Mouse (Mus musculus): ENCODE measurements around the gene Lrrc27. TPM values are rescaled to one million over a fixed set of nuclear protein-coding genes. Genes with fewer than 3 reads are reported as not detected.

Lrrc27 gene
- polyA plus RNA-seq, 1 experiment from 2014 or later, result 3.3 TPM

- Histone ChIP-seq H3K9ac (no peak overlapping the region), H3K36me3 (no peaks in the 10 kb centered on the region), H3K9me3 (no peaks in the 10 kb centered on the region), H3K4me1 (peaks cover 46% of the 10 kb centered on the region), H3K4me3 (no peak overlapping the region), H3K4me2 (no peak overlapping the region), H3K27ac (replicated peaks) (peak overlapping the region; percentile 6; the same call in 1 of the 2 replicates), H3K27me3 (replicated peaks) (no peaks in the 10 kb centered on the region)
- 73% methylated on average over 1 of the region's 1 CpGs for WGBS
- no peak for ATAC-seq (ENCODE audit: extremely low read depth, insufficient number of reproducible peaks, low FRiP score, low TSS enrichment)
Measured at GRCm38 (mm10) chr7:139224070-139224469, 11.3 kb downstream of the Lrrc27 start.

- H3K4me3 ChIP-seq, result no peak overlapping the region
- ATAC-seq (ENCODE audit: extremely low read depth, insufficient number of reproducible peaks, low FRiP score, low TSS enrichment), result no peak
- no peaks in the 10 kb centered on the region for H3K27me3 ChIP-seq (replicated peaks)
- WGBS, result 44% methylated on average over 8 of the region's 8 CpGs
- no peaks in the 10 kb centered on the region for H3K36me3 ChIP-seq
- H3K27ac ChIP-seq (replicated peaks), result peak overlapping the region; percentile 6
- no peak overlapping the region for H3K9ac ChIP-seq
- no peak overlapping the region for H3K4me2 ChIP-seq
- H3K4me1 ChIP-seq, result peaks cover 46% of the 10 kb centered on the region
- H3K9me3 ChIP-seq, result no peaks in the 10 kb centered on the region
Measured at GRCm38 (mm10) chr7:139224725-139225124, 11.9 kb downstream of the Lrrc27 start.

DNA sequence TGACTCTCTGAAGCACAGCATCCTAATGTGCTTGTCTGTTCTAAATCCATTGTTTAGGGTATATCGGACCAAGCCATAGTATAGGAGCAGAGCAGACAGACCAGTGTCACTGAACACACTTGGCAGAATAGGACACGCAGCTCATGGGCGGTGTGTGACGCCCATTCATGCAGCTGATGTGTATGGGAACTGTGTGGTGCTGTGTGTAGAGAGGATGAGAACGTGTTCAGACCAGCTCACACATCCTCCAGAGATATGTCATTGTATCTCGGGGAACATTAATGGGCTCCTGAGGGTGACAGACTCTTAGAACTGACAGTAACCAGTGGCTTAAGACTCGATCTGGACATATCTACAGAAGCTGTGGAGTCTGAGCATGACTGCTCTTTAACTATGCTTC lies 13.6 kb downstream of the Lrrc27 start:
- Histone ChIP-seq H3K27ac (replicated peaks) (no peak overlapping the region), H3K36me3 (no peaks in the 10 kb centered on the region), H3K27me3 (replicated peaks) (no peaks in the 10 kb centered on the region), H3K4me1 (peaks cover 49% of the 10 kb centered on the region), H3K4me3 (no peak overlapping the region), H3K9ac (no peak overlapping the region), H3K9me3 (no peaks in the 10 kb centered on the region), H3K4me2 (no peak overlapping the region)
- no peak for ATAC-seq (ENCODE audit: extremely low read depth, insufficient number of reproducible peaks, low FRiP score, low TSS enrichment)
- WGBS, result 76% methylated on average over 7 of the region's 7 CpGs

DNA sequence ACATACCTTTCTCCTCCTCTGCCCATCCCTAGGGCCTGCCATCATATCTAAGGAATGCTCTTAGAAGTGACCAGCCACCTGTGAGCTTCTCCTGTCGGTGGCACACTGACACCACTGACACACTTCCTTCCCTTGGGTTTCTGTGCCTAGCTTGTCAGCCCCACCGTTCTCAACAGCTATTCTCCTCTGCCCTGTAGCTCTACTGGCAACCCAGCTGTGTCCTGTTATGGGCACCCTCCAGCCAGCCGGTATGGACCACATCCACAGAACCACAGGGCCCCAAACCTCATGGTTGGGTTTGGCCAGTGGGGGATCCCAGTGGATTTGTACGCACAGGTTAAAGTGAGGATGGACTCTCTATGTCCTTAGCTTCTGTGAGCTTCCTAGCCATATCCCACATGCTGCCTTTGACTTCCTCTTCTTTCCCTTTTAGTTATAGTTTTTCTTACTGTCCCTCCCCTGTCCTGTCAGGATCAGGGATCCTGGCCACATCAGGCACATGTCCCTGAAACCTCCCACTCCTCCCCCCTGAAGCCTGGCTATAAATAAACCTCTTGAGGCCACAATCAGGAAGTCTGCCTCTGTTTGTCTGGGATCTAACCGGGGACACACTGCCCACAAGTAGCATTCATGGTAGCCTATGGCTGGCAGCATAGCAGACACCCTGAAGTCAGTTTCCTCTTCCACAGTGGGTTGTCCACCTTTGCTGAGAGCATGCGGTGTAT lies 15.8 kb downstream of the Lrrc27 start:
- Histone ChIP-seq H3K9ac (0 out of 2 replicates have a peak overlapping the region, but pooled peaks have one; percentile 2), H3K4me3 (no peak overlapping the region), H3K27me3 (replicated peaks) (no peaks in the 10 kb centered on the region), H3K4me2 (peak overlapping the region; percentile 37; the same call in 1 of the 2 replicates), H3K4me1 (peaks cover 49% of the 10 kb centered on the region), H3K27ac (replicated peaks) (peak overlapping the region; percentile 86), H3K36me3 (no peaks in the 10 kb centered on the region), H3K9me3 (no peaks in the 10 kb centered on the region)
- no peak for ATAC-seq (ENCODE audit: extremely low read depth, insufficient number of reproducible peaks, low FRiP score, low TSS enrichment)
- WGBS, result 34% methylated on average over 6 of the region's 6 CpGs

DNA sequence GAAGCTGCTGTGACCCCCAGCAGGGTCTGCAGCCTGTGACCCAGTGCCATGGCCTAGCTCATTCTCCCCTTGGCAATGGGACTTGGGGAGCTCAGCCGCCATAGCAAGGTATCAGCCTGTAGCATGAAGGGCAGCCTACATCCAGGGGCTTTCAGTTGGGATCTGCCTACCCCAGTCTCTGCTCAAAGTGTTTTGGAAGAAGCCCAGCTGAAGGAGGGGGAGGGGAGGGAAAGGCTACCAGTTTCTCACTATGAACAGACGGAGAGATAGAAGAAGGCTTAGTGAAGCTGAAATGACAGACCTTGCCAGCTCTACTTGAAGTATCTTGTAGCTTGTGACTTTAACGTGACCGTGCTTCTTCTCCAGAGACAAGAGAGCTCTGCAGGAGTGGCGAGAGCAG lies 17.0 kb downstream of the Lrrc27 start:
- no peak overlapping the region for H3K9ac ChIP-seq
- no peak for ATAC-seq (ENCODE audit: extremely low read depth, insufficient number of reproducible peaks, low FRiP score, low TSS enrichment)
- no peak overlapping the region for H3K4me3 ChIP-seq
- no peaks in the 10 kb centered on the region for H3K9me3 ChIP-seq
- H3K4me1 ChIP-seq, result peaks cover 55% of the 10 kb centered on the region
- no peaks in the 10 kb centered on the region for H3K36me3 ChIP-seq
- H3K4me2 ChIP-seq, result no peak overlapping the region
- H3K27me3 ChIP-seq (replicated peaks), result no peaks in the 10 kb centered on the region
- WGBS, result 54% methylated on average over 5 of the region's 5 CpGs
- H3K27ac ChIP-seq (replicated peaks), result peak overlapping the region; percentile 86

- Histone ChIP-seq H3K27ac (replicated peaks) (peak overlapping the region; percentile 86; the same call in 1 of the 2 replicates), H3K9ac (no peak overlapping the region), H3K4me1 (peaks cover 55% of the 10 kb centered on the region), H3K4me2 (no peak overlapping the region), H3K27me3 (replicated peaks) (no peaks in the 10 kb centered on the region), H3K36me3 (no peaks in the 10 kb centered on the region), H3K4me3 (no peak overlapping the region), H3K9me3 (no peaks in the 10 kb centered on the region)
- no peak for ATAC-seq (ENCODE audit: extremely low read depth, insufficient number of reproducible peaks, low FRiP score, low TSS enrichment)
- 64% methylated on average over 12 of the region's 12 CpGs for WGBS
Measured at GRCm38 (mm10) chr7:139230241-139230640, 17.5 kb downstream of the Lrrc27 start.

- Histone ChIP-seq H3K9me3 (no peaks in the 10 kb centered on the region), H3K4me2 (0 out of 2 replicates have a peak overlapping the region, but pooled peaks have one; percentile 6), H3K4me1 (peaks cover 42% of the 10 kb centered on the region), H3K4me3 (no peak overlapping the region), H3K27me3 (replicated peaks) (no peaks in the 10 kb centered on the region), H3K36me3 (no peaks in the 10 kb centered on the region), H3K27ac (replicated peaks) (peak overlapping the region; percentile 78), H3K9ac (0 out of 2 replicates have a peak overlapping the region, but pooled peaks have one; percentile 40)
- under 1% methylated on average over 7 of the region's 7 CpGs for WGBS
- ATAC-seq (ENCODE audit: extremely low read depth, insufficient number of reproducible peaks, low FRiP score, low TSS enrichment), result peak; percentile 15; the same call in 1 of the 2 replicates
Measured at GRCm38 (mm10) chr7:139233714-139234113, 20.9 kb downstream of the Lrrc27 start.

DNA sequence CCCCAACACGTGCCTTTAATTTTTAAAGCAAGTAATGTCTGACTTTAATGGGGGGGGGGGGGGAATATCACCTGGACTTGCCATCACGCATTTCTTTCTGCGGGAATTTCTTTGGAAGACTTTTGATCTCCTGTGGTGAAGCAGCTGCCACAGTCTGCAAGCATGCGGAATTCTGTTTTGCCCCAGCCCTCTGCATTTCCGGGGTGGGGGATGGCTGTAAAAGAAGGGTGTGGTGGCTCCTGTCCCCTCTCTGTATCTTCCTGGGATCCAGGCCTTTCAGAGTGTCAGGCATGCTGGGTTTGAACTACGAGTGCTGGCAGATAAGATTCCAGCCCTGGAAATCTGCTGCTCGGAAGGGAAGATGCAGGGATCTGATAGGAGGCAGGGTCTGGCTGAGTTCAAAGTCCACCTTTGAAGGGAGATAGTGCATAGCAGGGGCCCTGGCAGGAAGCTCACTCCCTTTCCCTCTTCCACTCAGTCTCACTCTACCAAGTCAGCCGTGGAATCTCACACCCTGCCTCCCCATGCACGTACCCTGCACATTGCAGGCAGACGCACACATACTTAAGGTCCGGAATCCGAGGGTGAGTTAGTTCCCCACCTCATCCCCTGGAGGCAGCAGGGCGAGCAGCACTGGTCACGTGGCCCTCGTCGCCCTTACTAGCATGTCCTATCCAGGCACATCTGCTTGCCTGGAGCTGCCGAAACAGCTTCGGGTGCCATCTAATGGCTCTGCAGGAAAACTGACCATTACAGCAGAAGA lies 21.8 kb downstream of the Lrrc27 start:
- peak overlapping the region; percentile 67 for H3K9ac ChIP-seq
- peak overlapping the region; percentile 52 for H3K4me2 ChIP-seq
- H3K27ac ChIP-seq (replicated peaks), result peak overlapping the region; percentile 78
- peaks cover 37% of the 10 kb centered on the region for H3K4me1 ChIP-seq
- H3K9me3 ChIP-seq, result no peaks in the 10 kb centered on the region
- H3K27me3 ChIP-seq (replicated peaks), result no peaks in the 10 kb centered on the region
- no peaks in the 10 kb centered on the region for H3K36me3 ChIP-seq
- peak; percentile 51; the same call in 1 of the 2 replicates for ATAC-seq (ENCODE audit: extremely low read depth, insufficient number of reproducible peaks, low FRiP score, low TSS enrichment)
- H3K4me3 ChIP-seq, result 0 out of 2 replicates have a peak overlapping the region, but pooled peaks have one; percentile 13
- WGBS, result 6% methylated on average over 18 of the region's 18 CpGs

DNA sequence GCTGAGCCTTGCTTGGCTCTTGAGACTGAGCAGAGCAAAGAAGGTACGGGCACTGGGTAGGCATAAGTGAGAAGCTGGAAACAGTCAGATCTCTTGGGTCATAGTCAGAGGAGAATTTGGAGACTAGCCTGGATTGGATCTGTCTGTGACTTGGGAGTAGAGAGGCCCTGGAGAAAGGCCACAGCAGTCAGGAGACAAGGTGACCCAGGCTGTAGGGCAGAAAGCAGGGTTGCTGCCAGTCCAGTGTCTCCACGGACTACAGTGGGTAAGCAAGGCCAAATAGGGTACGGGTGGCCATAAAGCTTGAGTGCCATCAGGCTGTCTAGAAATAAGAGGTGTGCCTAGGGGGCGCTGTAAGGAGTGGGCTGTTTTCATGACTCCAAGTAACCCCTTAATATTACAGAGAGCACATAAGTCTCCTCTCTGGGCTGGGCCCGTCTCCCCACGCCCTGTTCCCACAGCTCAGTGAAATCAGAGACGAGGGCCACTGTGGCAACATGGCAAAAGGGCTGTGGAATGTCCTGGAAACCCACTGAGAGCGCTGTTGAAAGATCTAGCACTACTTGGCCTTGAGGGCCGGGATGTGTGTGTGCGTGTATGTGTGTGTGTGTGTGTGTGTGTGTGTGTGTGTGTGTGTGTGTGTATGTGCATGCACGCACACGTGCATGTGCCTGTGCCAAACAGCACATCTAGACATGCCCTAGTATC lies 23.0 kb downstream of the Lrrc27 start:
- H3K4me2 ChIP-seq, result no peak overlapping the region
- no peak for ATAC-seq (ENCODE audit: extremely low read depth, insufficient number of reproducible peaks, low FRiP score, low TSS enrichment)
- no peaks in the 10 kb centered on the region for H3K36me3 ChIP-seq
- 74% methylated on average over 12 of the region's 12 CpGs for WGBS
- H3K4me3 ChIP-seq, result no peak overlapping the region
- no peaks in the 10 kb centered on the region for H3K27me3 ChIP-seq (replicated peaks)
- no peaks in the 10 kb centered on the region for H3K9me3 ChIP-seq
- peaks cover 27% of the 10 kb centered on the region for H3K4me1 ChIP-seq
- H3K27ac ChIP-seq (replicated peaks), result peak overlapping the region; percentile 78; the same call in 1 of the 2 replicates
- peak overlapping the region; percentile 67 for H3K9ac ChIP-seq

- Histone ChIP-seq H3K27ac (replicated peaks) (no peak overlapping the region), H3K4me1 (peaks cover 20% of the 10 kb centered on the region), H3K4me2 (no peak overlapping the region), H3K27me3 (replicated peaks) (no peaks in the 10 kb centered on the region), H3K4me3 (no peak overlapping the region), H3K36me3 (no peaks in the 10 kb centered on the region), H3K9me3 (no peaks in the 10 kb centered on the region), H3K9ac (0 out of 2 replicates have a peak overlapping the region, but pooled peaks have one; percentile 33)
- 58% methylated on average over 3 of the region's 3 CpGs for WGBS
- ATAC-seq (ENCODE audit: extremely low read depth, insufficient number of reproducible peaks, low FRiP score, low TSS enrichment), result no peak
Measured at GRCm38 (mm10) chr7:139239432-139239831, 26.6 kb downstream of the Lrrc27 start.

DNA sequence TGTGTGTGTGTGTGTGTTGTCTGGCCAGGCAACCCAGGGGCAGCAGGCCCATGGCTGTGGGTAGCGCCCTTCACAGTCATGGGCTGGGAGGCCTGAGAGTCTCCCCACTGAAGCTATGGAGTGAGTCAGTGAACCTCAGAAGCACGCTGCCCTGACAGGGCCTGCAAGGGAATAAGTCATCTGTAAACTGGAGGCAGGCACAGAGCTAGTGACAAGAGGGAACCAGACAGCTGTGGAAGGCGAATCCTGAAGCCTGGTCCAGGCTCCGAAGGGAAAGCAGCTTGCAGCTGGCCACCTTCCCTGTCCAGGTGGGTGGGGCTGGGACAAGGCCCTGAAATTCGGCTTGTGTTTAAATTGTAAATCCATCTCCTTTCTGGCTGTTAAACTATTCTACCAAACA lies 33.3 kb downstream of the Lrrc27 start:
- Histone ChIP-seq H3K9me3 (no peaks in the 10 kb centered on the region), H3K9ac (peak overlapping the region; percentile 24; the same call in 1 of the 2 replicates)
- 78% methylated on average over 5 of the region's 5 CpGs for WGBS

More for the DNA sequence above, 33.3 kb downstream of the Lrrc27 start:
- Histone ChIP-seq H3K4me3 (no peak overlapping the region), H3K4me1 (peaks cover 53% of the 10 kb centered on the region), H3K27me3 (replicated peaks) (no peaks in the 10 kb centered on the region), H3K27ac (replicated peaks) (0 out of 2 replicates have a peak overlapping the region, but pooled peaks have one; percentile 12), H3K36me3 (no peaks in the 10 kb centered on the region), H3K4me2 (no peak overlapping the region)
- no peak for ATAC-seq (ENCODE audit: extremely low read depth, insufficient number of reproducible peaks, low FRiP score, low TSS enrichment)
